Mouse (Mus musculus): Measurements from ENCODE around the gene Glyr1. TPM values are rescaled to one million over a fixed set of nuclear protein-coding genes. Genes with fewer than 3 reads are reported as not detected.
A peak's percentile ranks its signal among the peaks of the same experiment; 100 is the strongest.

Glyr1 gene
- polyA plus RNA-seq, 1 experiment from 2014 or later, result 172 TPM

DNA sequence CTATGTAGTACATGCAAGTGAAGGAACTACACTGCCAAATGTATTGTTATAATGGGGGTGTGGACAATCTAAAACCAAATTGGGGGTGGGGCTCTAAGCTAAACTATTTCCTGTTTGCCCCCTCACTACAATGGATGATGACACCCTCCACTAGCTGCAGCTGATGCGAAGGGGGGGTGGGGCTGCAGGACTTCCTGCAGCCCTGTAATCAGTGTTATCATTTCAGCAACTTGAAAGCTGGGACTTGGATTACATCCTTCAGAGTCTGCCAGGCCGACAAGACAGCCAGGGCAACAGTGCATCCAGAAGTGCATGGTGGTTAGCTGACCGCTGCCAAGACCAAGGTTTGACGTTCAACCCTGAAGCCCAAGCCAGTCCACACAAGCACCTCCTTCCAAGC, 78.0 kb downstream of the Glyr1 start:
- no peaks in the 10 kb centered on the region for H3K4me1 ChIP-seq
- no peaks in the 10 kb centered on the region for H3K36me3 ChIP-seq
- H3K27ac ChIP-seq, result no peak overlapping the region
- H3K4me3 ChIP-seq, result no peak overlapping the region
- H3K9ac ChIP-seq, result no peak overlapping the region
- H3K27me3 ChIP-seq, result no peaks in the 10 kb centered on the region
- no peak for ATAC-seq (ENCODE audit: insufficient number of reproducible peaks, insufficient read depth, low FRiP score, low TSS enrichment)
- no peaks in the 10 kb centered on the region for H3K9me3 ChIP-seq
- 75% methylated on average over 4 of the region's 4 CpGs for WGBS
- no peak overlapping the region for H3K4me2 ChIP-seq (replicated peaks)

DNA sequence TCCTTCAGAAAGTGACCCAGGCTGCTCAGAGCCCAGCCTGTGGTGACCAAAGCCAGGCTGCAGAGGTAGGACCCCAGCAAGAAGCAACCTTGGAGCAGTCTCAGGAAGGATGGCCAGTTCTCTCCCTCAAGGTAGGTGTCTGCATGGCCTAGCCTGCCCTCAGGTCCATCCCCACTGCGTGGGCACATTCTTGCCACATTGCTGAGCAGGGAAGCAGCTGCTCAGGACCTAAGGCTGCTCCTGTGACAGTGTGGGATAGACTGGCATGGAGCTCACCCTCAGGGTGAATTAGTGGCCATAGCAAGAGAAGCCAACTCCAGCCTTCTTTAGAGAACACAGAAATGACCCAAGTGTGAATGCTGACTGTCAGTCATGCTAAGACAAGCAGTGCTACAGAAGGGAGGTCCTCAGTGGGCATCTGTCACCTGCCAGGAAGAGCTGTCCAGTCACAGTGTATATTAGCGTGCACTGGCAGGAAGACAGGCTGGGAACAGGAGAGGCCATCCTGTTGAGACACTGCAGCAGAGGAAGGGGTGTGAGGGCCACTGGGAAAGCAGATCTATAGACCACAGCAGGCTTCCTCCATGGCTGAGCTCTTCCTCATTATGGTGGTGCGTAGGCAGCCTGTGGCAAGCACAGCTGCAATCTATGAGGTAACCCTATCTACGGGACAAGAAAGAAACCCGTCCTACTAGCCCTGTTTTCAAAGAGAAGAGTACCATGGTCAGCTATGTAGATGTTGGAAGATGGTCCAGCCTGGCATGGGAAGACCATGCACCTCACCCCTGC, 80.4 kb downstream of the Glyr1 start:
- Histone ChIP-seq H3K27me3 (no peaks in the 10 kb centered on the region), H3K27ac (no peak overlapping the region), H3K36me3 (no peaks in the 10 kb centered on the region), H3K9me3 (no peaks in the 10 kb centered on the region), H3K4me2 (replicated peaks) (no peak overlapping the region), H3K9ac (no peak overlapping the region), H3K4me1 (peaks cover 4% of the 10 kb centered on the region; the same call in 1 of the 2 replicates), H3K4me3 (no peak overlapping the region)
- ATAC-seq (ENCODE audit: insufficient number of reproducible peaks, insufficient read depth, low FRiP score, low TSS enrichment), result no peak
- WGBS, result 78% methylated on average over 5 of the region's 5 CpGs

DNA sequence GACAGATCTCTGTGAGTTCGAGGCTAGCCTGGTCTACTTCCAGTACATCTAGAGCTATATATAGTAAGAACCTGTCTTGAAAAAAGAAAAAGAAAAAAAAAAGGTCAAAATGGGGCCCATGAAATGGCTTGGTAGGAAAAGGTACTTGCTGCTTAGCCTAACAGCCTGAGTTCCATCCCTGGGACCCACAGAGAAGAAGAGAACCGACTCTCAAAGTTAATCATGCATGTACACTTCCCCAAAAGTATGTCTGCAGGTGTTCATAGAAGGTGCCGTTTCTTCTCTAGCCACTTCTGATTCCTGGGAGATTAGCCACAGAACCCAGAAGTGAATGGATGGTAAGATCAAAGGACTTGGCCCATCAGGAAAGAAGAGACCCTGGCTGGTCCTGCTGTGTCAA, 81.2 kb downstream of the Glyr1 start:
- Histone ChIP-seq H3K9ac (no peak overlapping the region), H3K4me1 (peaks cover 5% of the 10 kb centered on the region), H3K27me3 (no peaks in the 10 kb centered on the region), H3K4me3 (no peak overlapping the region), H3K9me3 (no peaks in the 10 kb centered on the region), H3K36me3 (no peaks in the 10 kb centered on the region), H3K27ac (no peak overlapping the region), H3K4me2 (replicated peaks) (no peak overlapping the region)
- ATAC-seq (ENCODE audit: insufficient number of reproducible peaks, insufficient read depth, low FRiP score, low TSS enrichment), result no peak
- 68% methylated on average over 3 of the region's 3 CpGs for WGBS

DNA sequence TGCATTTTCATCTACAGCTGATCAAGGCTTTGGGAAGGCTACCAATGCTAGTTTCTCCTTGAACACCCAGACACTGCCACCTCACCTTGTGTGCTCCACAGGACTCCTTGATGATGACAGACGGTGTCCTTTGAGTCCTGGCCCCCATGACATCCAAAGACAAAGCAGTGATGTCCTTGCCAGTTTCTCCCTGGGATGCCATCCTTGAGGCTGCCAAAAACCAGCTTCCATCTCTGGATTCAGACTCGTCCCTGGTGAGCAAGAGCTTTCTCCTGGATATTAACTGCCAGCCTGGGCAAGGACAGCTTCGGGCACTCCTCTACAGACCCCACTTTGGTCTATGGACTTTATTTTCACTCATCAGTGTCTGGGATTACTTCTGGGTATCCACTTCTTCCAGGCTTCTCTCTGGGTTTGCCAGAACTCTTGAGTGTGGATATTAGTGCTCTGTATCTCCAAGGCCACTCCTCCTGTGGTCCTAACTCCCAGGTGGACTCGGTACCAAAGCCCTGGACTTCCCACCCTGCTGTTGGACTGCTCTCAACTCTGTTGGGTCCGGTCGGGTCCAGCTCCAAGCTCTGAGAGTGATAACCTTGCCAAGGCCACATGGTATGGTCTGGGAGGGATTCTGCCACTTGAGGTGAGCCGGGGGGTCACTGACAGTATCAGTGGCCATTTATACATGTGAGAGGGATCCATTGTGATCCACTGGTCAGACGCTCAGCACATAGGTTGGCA, 84.1 kb downstream of the Glyr1 start:
- Histone ChIP-seq H3K4me1 (peaks cover 17% of the 10 kb centered on the region), H3K9ac (no peak overlapping the region), H3K27ac (no peak overlapping the region), H3K36me3 (no peaks in the 10 kb centered on the region), H3K9me3 (no peaks in the 10 kb centered on the region), H3K4me2 (replicated peaks) (peak overlapping the region; percentile 77), H3K27me3 (no peaks in the 10 kb centered on the region), H3K4me3 (no peak overlapping the region)
- 89% methylated on average over 8 of the region's 8 CpGs for WGBS
- ATAC-seq (ENCODE audit: insufficient number of reproducible peaks, insufficient read depth, low FRiP score, low TSS enrichment), result no peak

GRCm38 (mm10) chr16:4964731-4965391, 84.8 kb downstream of the Glyr1 start:
- Histone ChIP-seq H3K4me3 (peak overlapping the region; percentile 95), H3K4me2 (replicated peaks) (peak overlapping the region; percentile 77), H3K36me3 (peaks cover 3% of the 10 kb centered on the region; the same call in 1 of the 2 replicates), H3K9me3 (no peaks in the 10 kb centered on the region), H3K27ac (peak overlapping the region; percentile 65), H3K27me3 (no peaks in the 10 kb centered on the region), H3K9ac (peak overlapping the region; percentile 92), H3K4me1 (peaks cover 17% of the 10 kb centered on the region)
- no peak for ATAC-seq (ENCODE audit: insufficient number of reproducible peaks, insufficient read depth, low FRiP score, low TSS enrichment)
- WGBS, result 25% methylated on average over 13 of the region's 13 CpGs

Other genes with a start within 250 kb of the Glyr1 start
- 0.50 and 0.67 TPM in 2 replicates for gene 4930562C15Rik, start 214.4 kb downstream of the Glyr1 start, polyA plus RNA-seq (2016; fragmentation: Nextera tagmentation; extraction: Ambion mirVana)
- gene Ubald1, start 169.5 kb downstream of the Glyr1 start, polyA plus RNA-seq (2016; fragmentation: Nextera tagmentation; extraction: Ambion mirVana), result 31.2 and 32.7 TPM in 2 replicates
- gene Mgrn1, start 163.6 kb downstream of the Glyr1 start, polyA plus RNA-seq (2016; fragmentation: Nextera tagmentation; extraction: Ambion mirVana), result 91.9 and 93.4 TPM in 2 replicates
- 171 and 177 TPM in 2 replicates for gene Nudt16l1, start 111.1 kb downstream of the Glyr1 start, polyA plus RNA-seq (2016; fragmentation: Nextera tagmentation; extraction: Ambion mirVana)
- gene Anks3, start 85.7 kb downstream of the Glyr1 start, polyA plus RNA-seq (2016; fragmentation: Nextera tagmentation; extraction: Ambion mirVana), result 64.3 and 69.2 TPM in 2 replicates
- gene Sept12, start 52.0 kb downstream of the Glyr1 start, polyA plus RNA-seq (2016; fragmentation: Nextera tagmentation; extraction: Ambion mirVana), result not detected in 2 replicates
- 3.6 and 3.9 TPM in 2 replicates for gene Smim22, start 42.6 kb downstream of the Glyr1 start, polyA plus RNA-seq (2016; fragmentation: Nextera tagmentation; extraction: Ambion mirVana)
- gene Rogdi, start 36.3 kb downstream of the Glyr1 start, polyA plus RNA-seq (2016; fragmentation: Nextera tagmentation; extraction: Ambion mirVana), result 65.1 and 74.9 TPM in 2 replicates
- 26.9 and 27.0 TPM in 2 replicates for gene Ubn1, start 194 bp upstream of the Glyr1 start, polyA plus RNA-seq (2016; fragmentation: Nextera tagmentation; extraction: Ambion mirVana)
- 3.2 and 3.3 TPM in 2 replicates for gene Ppl, start 82.6 kb upstream of the Glyr1 start, polyA plus RNA-seq (2016; fragmentation: Nextera tagmentation; extraction: Ambion mirVana)
- gene Sec14l5, start 97.2 kb upstream of the Glyr1 start, polyA plus RNA-seq (2016; fragmentation: Nextera tagmentation; extraction: Ambion mirVana), result 0.13 TPM in 1 of 2 replicates, not detected in the other
- 14.6 and 17.1 TPM in 2 replicates for gene Nagpa, start 154.1 kb upstream of the Glyr1 start, polyA plus RNA-seq (2016; fragmentation: Nextera tagmentation; extraction: Ambion mirVana)
- 2.1 and 2.3 TPM in 2 replicates for gene AU021092, start 172.4 kb upstream of the Glyr1 start, polyA plus RNA-seq (2016; fragmentation: Nextera tagmentation; extraction: Ambion mirVana)
- 30.8 and 31.3 TPM in 2 replicates for gene Alg1, start 183.8 kb upstream of the Glyr1 start, polyA plus RNA-seq (2016; fragmentation: Nextera tagmentation; extraction: Ambion mirVana)
- 14.7 and 15.3 TPM in 2 replicates for gene Eef2kmt, start 206.1 kb upstream of the Glyr1 start, polyA plus RNA-seq (2016; fragmentation: Nextera tagmentation; extraction: Ambion mirVana)

All from embryonic facial prominence, embryonic 12.5 days (tissue).